Mouse (Mus musculus) 3T3-L1 (cell line): ENCODE data around the gene Naa50.

ENCODE experiments used
- DNase-seq: peaks from one replicate; pipeline ENCODE4 v3.0.0-alpha.2; 2015; ENCODE audit warnings: low read depth, low spot score

The Naa50 gene

DNA sequence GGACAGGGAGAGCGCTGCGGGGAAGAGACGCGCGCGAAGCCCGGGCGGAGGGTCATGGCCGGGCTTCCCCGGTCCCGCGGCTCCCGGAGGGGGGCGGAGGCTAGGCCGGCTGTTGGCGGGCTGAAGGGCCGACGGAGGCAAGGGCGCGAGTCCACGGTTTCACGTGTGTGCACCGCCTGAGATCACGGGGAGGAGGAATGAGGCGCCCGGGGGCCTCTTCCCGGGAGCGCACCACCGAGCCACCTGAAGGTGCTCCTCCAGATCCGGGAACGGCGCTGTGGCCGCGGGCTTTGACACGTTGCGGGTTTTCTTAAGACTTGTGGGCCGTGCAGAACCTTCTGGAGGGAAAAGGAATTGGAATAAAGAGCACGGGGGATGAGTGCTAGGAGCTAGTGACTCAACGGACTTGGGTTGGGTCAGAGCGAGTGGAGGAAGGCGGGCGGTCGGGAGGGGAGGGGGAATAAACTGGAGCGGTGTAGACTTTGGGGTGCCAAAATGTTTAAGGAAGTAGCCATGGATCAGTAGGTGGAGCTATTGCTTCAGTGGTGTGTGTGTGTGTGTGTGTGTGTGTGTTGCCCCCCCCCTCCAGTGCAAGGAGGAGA, 657 bp downstream of the Naa50 start:
- DNase-seq: peak; percentile 97

DNA sequence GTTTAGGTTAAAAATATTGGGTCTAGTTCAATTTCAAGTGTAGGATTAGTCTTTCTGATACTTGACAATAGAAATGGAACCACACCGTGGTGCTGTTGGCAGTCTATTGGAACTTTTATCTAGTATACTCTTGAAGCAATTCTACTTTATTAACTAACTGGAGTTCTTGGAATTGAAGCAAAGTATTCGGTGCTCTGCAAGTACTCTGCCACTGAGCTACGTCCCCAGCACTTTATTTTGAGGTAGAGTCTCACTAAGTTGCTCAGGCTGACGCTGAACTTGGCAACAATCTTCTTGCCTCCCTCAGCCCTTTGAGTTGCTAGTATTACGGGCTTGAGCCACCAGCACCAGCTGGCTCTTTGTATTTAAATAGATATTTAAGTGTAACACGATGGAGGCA, 1.9 kb downstream of the Naa50 start:
- peak; percentile 45 for DNase-seq

DNA sequence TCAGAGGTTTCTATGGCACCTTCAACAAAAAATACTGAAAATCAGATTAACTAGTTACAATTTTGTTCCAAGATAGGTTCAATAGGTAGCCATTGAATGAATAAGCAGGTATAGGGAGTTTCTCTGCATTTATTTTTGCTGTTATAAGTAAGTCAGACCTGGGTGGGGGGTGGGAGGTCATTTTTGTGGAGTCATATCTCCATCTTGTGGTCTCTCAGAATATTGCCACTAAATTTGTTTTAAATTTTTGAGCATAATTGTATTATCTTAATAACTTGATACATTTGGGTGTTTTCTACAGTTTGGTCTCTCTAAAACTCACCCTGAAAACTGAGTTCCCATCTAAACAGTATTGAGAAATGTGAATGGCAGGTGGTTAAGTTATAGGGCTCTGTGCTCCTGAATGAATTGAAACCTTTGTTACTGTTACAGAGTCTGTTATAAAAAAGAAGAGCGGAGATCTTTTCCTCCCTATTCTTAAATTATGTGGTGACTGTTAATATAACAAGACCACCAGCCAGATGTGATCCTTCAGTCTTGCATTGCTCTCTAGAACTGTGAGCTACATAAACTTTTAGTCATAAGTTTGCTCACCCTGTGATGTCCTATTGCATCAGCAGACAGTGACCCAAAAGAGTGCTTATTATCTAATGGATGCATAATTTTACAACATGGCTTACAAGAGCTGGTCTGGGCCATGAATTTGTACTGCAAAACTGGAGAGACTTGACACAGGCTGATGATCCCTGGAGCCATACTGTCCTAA, 9.6 kb downstream of the Naa50 start:
- DNase-seq: peak; percentile 41

- DNase-seq: no peak
These were observed 14.9 kb downstream of the Naa50 start for GRCm38 (mm10) chr16:44154497-44155057.

DNA sequence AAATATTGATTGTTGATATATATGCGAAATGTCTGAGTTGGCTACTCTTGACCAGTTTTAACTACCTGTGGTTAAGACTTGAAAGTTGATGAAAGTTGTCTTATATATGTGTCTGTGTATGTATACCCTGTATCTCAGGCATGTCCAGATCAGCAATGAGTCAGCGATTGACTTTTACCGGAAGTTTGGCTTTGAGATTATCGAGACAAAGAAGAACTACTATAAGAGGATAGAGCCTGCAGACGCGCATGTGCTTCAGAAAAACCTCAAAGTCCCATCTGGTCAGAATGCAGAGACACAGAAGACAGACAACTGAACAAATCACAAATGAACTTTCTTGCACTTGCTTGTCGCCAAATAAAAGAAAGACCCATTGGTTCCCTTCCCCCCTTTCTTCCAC, 19.7 kb downstream of the Naa50 start:
- DNase-seq: no peak

- no peak for DNase-seq
These were observed 24.2 kb downstream of the Naa50 start for GRCm38 (mm10) chr16:44163831-44164230.

- peak; percentile 55 for DNase-seq
These were observed 25.6 kb downstream of the Naa50 start for GRCm38 (mm10) chr16:44165182-44165581.

DNA sequence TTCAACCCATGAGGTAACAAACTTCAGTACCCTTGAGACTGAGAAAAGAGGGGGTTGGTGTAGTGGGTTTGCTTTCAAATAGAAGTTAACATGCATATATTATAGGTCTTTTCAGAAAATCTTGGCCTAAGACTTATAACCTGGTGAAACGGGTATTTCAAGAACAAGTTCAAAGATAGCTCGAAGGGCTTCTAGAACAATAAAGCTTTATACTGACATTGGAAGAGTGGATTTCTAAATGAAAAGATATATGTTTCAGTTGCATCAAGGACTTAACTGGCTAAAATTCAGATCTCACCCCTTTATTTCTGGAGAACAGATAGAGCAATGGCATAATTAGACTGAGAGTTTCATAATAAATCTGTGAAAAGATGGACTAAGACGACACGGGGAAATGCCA, 29.4 kb downstream of the Naa50 start:
- no peak for DNase-seq

- peak; percentile 99 for DNase-seq
These were observed 32.9 kb downstream of the Naa50 start for GRCm38 (mm10) chr16:44172297-44173154.

DNA sequence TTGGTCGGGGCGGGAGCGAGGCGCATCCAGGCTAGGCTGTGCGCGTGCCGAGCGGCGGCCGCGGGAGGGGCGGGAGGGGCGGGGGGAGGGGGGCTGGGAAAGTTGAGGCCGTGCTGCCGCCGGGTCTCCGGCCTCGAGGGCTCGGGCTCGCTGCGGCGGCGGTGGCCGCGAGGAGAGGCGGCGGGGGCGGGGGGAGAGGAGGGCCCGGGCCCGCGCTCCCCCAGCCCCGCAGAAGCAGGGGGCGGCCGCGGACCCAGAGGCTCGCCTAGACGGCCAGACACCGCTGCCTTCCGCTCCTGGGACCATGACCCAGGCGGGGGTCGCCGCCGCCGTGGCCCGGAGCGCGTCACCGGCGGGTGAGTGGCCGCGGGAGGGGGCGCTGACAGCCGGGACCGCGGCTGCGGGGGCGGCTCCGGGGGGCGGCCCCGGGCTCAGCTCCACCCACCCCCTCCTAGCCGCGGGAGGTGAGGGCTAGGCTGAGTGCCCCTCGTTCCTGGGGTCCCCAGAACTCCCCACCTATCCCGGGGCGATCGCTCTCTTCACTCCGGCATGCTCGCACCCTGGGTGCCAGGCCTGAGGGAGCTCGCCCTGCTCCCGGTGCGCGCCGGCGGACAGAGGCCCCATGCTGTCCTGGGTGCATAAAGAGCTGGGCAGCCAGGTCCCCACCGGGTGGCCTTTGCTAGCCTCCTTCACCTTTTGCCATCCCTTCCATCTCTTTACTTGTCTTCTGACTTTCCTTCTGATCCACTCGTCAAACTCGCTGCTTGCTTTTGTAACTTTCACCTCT, 33.7 kb downstream of the Naa50 start, which contains the start of gene Usf3:
Gene Usf3, plus strand, starts transcription at position 92 of the 787 bp plus-strand sequence.
- DNase-seq: peak; percentile 49

DNA sequence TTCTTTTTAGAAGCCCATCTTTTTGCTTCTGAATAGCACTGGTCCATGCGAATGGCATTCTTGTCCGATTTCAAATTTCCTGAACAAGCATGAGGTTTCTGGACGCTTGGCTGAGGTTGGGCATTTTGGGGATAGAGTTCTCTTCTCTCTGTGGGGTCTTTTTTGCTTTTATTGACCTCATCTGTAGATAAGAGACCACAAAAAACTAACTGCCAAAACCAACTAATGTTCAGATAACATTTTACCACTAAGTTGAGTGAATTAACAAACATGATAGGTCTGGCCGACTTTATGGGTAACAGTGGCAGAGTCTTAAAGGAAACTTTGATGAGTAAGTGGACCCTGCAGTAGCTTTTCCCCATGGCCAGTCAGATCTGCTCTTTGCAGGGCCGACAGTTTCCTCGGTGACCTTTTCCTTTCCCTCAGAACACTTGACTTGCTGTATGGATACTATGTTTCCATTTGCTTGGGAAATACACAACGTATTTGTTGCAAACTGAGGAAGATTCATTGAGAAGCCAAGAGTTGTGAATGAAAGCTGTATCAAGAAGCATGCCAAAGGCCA, 34.4 kb downstream of the Naa50 start:
- DNase-seq: peak; percentile 15

GRCm38 (mm10) chr16:44175001-44175400, 35.4 kb downstream of the Naa50 start:
- DNase-seq: no peak

GRCm38 (mm10) chr16:44176511-44176910, 36.9 kb downstream of the Naa50 start:
- no peak for DNase-seq

DNA sequence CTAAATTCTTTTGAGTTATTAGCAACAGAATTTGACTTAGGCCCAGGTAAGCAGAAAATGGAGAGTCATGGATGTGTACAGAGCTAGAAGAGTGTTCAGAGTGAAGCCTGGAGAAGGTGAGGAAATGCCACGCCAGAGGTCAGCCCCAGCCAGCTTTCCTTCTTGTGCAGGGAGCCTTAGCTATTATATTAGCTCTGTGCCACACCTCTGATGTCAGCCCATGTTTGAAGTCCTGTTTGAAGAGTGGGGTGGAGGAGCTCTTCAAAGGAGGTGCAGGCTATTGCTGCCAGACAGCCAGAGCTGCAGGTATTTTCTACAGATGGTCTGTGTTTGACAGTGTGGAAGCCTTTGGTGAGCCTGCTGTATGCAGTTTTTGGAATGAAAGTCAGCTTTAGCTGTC, 38.9 kb downstream of the Naa50 start:
- DNase-seq: no peak

GRCm38 (mm10) chr16:44182597-44182996, 43.0 kb downstream of the Naa50 start:
- DNase-seq: no peak

- DNase-seq: no peak
These were observed 45.1 kb downstream of the Naa50 start for GRCm38 (mm10) chr16:44184769-44185168.

DNA sequence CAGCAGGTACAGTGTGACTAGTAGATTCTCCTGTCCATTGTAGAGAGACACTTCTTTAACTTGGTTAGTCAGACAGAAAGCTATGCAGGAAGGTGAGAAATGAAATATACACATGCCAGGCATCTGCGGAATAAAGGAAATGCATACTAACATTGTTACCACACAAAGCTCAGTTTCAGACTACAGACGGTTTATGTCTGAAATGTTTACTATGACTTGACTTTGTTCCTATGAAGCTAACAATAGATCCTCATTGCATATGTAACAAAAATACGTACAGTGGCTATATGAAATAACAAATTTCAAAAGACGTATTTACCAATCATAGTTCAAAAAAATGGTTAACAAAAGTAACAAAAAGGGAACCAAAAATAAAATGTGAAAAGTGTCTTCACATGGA, 47.5 kb downstream of the Naa50 start:
- no peak for DNase-seq

DNA sequence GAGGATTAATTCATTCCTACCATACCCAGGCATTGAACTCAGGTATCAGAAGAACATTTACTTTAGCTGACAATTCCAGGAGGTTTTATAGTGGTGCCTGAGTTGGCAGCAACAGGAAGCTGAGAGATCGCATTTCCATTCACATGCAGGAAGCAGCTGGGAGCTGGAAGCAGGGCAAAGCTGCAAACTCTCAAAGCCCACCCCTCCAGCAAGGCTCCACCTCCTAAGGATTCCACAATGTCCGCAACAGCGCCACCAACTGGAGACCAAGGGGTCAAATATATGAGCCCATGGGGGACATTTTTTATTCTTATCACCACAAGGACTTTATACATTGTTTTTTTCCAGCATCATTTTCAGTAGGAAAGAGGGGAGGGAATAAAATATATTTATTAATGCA, 49.1 kb downstream of the Naa50 start:
- DNase-seq: peak; percentile 9

DNA sequence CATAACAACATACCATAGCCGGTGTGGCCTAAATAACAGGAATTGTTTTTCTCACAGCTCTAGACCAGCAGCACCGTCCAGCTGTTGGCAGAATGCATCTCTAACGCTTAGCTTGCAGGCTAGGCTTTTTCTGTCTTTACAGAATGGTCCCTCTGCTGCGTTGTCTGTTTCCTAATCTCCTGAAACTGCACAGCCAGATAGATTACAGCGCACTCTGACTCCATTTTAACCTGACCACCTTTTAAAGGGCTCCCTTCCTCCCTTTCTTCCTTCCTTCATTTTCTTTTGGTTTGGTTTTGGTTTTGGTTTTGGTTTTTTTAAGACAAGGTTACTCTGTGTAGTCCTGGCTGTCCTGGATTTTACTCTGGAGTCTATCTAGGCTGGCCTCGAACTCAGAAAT, 50.4 kb downstream of the Naa50 start:
- DNase-seq: no peak

GRCm38 (mm10) chr16:44190968-44191367, 51.3 kb downstream of the Naa50 start:
- no peak for DNase-seq
